Mouse (Mus musculus) adrenal gland, postnatal 36 days (tissue): ENCODE measurements around the gene Lrrc36. TPM values are rescaled to one million over a fixed set of nuclear protein-coding genes. Genes with fewer than 3 reads are reported as not detected.

Experiments used
- DNase-seq, 2 experiments: peaks; one replicate each; pipeline ENCODE4 v3.0.0; 2021; ENCODE audit warnings: mixed read lengths in 1 of 2
- total RNA-seq, 2 experiments: library from RNA; stranded (reverse); gene quantifications; 2 replicates each; pipeline ENCODE4 v1.2.3; 2021

Gene Lrrc36
- total RNA-seq, 2 experiments from 2014 or later = 2.4 to 2.8 TPM

DNA sequence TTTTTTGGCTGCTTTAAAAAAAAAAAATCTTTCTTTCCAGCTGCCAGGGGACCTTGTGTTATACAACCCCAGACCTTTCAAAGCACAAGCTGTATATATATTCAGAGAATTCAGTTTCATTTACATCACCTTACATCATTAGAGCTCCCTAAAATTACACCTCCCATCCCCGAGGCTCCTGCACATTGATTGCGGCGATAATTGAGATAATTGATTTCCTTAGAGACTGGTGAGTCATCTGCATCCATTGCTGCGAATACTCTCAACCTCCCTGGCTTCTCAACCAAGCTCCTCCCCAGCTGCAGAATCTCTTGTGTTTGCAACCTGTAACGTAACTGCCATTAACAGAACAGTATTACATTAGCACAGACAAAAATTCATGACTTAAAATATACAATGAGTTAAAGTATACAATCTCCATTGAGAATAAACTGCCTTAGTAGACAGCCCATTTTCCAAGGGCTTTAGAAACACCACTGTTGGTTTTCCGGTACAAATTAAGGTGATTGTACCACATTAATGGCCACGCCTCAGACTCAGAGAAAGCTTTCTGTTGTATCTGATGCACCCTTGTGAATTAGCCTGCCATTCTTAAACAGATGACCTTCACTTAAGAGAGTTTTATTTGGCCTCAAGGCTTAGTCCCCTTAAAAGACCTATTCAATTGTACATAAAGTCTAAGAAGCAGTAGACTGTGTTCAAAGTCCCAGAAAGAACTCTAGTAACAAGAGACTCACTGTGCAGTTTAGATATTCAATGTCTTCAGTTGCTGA, 18.6 kb downstream of the Lrrc36 start:
- DNase-seq = no peak

DNA sequence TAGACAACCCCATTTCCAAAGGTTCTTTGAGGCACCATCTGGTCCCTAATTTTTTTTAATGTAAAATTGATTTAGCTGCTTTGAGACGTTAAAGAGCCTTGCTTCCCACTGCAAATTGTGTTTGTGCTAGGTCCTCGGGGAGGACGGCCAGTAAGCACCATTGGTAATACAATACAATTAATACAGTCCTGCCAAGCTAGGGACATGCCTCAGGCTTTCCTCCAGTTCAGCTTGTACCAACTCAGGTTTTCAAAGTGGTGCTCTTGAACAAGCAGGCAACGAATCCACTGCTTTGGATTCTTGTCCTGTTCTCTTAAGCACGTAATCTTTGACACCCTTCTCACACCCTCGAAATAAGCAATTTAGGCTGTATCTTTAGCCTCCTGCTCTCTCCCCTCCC, 19.6 kb downstream of the Lrrc36 start:
- no peak for DNase-seq

DNA sequence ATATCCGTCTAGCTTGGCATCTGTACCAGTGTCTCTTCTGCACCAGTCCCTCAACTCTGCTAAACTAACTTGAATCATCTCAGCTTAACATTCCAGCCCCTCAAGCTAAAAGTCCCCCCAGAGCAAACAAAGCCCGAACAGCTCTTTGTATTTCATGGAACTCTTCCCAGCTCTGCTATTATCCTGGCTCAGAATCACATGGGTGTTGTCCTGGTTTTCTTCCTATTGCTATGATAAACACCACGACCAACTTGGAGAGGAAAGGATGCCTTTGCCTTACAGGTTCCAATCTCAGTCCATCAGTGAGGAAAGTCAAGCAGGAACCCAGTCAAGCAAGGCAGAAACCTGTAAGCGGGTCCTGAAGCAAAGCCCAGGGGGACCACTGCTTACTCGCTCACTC, 20.1 kb downstream of the Lrrc36 start:
- DNase-seq = no peak

DNA sequence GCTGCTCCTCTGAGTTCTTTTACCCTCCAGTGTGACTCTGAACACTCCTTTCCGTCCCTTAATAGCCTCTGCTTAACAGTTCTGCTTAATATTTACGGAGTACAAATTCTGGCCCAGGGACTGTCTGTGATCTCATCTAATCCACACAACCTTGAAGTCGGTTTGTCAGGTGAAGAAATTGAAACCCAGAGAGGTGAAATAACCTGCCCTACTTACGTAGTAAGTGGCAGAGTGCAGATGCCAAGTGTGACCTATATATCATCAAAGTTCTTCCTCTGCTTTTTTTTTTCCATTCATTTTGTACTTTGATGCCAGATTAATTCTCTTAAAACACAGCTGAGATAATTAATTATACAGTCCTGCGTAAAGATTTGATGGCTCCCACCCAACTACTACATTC, 20.8 kb downstream of the Lrrc36 start:
- no peak for DNase-seq

DNA sequence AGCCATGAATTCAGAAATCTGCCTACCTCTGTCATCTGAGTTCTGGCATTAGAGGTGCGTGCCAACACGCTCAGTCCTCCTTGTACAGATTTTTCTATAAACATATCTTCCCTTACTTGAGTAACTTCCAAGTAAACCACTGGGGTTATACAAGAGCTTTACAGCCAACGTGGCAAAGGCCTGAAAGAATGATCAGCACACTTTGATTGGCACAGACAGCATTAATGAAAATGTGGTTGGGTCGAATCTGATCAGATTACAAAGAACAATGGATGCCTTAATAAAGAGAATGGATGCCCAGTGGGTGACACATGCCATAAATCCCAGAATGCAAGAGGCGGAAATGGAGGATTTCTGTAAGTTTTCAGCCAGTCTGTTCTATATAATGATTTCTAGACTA, 22.8 kb downstream of the Lrrc36 start:
- DNase-seq = no peak

DNA sequence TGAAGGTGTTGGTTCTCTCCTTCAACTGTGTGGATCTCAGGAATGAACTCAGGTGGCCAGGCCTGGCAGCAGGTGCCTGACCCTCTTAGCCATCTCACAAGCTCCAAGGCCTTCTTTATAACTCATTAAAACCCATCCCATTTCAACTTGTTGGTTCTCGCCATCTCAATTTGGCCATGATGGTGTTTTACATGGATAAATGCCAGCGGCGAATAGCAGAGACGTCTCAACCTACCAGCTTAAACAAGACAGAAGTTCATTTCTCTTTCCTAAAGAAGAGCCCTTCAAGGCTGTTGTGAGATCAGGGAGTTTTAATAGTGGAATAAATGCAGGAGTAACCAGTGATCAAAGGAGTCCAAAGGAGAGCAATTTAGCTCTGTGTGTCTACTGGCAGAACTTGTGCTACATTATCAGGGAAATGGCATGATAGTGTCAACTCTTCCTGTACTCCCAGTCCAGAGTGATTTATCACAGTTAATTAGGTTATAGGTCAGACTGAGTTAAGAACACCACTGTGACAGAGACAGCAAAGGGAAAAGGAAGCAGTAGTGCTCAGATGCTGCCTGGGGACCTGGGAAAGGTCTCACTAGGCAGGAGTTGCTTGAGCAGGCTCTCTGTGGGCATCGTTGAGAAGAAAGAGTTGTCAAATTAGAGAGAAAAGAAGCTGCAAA, 23.8 kb downstream of the Lrrc36 start:
- DNase-seq = no peak

DNA sequence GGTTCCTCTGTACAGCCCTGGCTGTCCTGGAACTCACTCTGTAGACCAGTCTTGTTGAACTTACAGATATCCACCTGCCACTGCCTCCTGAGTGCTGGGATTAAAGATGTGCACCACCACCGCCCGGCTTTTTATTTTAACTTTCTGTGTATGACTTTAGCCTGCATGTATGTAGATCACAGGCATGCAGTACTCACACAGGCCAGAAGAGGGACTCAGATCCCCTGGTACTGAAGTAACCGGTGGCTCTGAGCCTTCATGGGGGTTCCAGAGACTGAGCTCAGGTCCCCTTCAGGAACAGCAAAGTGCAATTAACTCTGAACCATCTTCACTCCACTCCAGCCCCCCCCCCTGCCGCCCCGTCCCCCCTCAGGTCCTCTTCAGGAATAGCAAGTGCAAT, 25.5 kb downstream of the Lrrc36 start:
- DNase-seq = peak; percentile 30 to 49

DNA sequence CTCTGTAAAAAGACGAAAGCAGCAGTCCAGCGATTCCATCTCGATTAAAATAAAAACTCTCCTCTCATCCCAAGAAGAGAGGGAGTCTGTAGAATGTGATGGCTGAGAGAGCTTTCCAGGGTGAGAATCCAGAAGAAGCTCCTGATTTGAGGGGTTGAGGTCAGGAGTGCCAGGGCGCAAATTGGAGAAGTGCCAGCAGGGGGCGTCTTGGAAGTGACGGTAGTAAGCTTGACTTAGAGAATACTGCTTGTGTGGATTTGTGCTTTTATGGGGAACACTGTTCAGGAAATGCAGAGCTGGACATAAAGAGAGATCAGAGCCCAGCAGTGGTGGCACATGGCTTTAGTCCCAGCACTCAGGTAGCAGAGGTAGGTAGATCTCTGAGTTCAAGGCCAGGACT, 28.1 kb downstream of the Lrrc36 start:
- peak; percentile 36 to 52 for DNase-seq

DNA sequence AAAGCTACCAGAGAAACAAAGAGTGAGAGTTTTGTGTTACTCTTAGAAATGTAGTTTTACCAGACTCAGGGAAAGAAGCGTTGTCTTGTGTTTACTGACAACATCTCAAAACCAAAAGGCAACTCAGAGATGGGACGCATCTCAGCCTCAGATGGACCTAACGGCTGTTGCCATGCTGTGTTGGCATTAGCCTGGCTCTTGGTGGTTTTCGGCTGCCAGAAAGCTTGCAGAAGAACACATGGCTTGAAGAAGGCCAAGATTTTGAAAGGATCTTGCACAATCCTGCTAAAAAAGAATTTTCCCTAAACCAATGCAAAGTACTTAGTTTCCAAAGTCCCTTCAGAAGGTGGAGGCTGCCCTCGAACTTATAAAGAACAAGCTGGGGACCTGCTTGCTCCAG, 29.3 kb downstream of the Lrrc36 start:
- DNase-seq = no peak

DNA sequence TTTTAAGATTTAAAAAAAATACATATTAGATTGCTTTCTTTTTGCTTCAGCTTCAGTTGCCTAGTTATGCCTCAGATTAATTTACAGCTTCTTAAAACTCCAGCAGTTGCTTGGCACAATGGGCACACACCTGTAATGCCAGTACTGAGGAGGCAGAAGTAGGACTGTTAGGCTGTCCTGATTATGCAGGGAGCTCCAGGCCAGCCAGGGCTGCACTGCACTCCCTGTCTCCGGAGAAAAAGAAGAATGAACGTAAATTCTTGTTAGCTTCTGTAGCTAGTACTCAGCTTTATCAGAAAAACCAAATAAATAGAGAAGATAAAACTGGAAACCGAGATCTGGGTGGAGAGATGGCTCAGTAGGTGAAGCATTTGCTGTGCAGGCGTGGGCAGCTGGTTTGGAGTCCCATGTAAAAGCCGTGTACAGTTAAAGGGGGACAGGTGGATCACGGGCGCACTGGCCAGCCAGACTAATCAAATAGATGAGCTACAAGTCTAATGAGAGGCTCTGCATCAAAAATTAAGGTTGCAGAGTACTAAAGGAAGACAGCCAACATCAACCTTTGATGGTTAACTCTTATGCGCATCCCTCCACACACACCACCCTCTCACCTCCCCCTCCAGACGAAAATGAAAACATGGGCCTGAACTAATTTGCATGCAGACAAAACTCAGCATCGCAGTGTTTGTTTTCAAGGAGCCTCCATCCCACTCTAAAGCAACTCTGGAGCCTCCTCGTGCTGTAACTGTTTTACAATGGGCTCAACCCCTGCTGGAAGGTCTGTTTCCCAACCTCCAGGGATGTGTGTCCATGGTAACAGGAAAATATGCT, 32.1 kb downstream of the Lrrc36 start:
- no peak for DNase-seq

DNA sequence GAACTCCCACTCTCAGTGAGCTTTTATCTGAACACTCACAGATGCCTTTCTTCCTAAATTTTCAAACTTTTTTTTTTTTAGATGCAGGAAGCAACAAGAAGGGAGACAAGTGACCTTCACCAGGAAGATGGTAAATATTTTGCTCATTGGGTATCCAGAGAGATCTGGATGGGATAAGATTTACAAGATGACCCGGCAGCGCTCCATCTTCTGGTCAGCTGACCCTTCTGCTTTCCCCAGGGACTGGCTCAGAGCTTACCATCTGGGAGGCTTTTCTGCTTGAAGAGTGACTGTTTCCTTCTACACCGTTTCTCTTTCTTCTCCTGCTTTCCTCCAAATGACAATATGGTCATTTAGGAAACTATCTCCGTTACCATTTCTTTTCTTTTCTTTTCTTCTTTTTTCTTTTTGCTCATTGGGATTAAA, 32.8 kb downstream of the Lrrc36 start:
- DNase-seq = no peak

DNA sequence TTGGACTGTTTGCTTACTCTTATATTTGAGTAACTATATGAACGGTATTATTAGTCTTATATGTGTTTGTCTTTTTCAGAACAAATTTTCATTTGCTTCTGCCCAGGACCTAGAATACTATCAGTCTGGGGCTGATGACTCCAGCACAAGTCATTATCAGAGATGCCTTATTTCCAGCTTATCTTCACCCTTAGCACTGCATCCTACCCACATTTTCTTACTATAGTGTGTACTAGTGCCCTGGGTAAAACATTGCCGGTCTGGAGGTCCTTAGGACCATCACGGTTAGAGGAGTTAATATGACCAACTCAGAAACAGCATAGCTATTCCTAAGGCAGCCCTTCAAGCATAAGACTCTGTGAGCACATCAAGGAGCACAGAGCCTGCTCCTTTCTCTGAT, 34.8 kb downstream of the Lrrc36 start:
- no peak for DNase-seq

DNA sequence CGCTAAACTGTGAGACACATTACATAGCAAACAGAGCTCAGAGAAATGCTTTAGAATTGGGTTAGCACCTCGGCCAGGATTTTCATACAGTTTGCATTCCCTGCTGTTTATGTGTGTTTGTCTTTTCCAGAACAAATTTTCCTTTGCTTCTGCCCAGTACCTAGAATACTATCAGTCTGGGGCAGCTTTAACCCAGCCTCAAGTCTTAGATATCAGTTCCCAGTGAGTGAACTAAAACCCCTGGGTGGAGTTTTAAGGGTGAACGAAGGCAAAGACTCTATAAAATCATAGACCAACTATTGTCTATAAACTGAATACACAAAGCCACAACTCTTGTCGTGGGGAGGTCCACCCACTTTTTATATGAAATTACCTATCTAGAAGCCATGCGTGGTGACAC, 35.2 kb downstream of the Lrrc36 start:
- DNase-seq = no peak

DNA sequence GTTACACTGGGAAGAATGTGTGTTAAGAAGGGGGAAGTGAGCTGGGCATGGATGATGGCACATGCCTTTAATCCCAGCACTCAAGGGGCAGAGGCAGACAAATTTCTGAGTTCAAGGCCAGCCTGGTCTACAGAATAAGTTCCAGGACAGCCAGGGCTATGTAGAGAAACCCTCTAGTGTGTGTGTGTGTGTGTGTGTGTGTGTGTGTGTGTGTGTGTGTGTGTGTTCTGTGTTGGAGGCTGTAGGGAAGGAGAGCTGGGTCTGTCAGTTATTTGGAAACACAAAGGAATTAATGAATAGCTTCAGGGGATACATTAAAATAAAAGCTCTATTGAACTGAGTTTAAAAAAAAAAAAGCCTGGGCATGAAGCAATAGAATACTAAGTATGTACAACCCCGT, 37.6 kb downstream of the Lrrc36 start:
- no peak for DNase-seq

DNA sequence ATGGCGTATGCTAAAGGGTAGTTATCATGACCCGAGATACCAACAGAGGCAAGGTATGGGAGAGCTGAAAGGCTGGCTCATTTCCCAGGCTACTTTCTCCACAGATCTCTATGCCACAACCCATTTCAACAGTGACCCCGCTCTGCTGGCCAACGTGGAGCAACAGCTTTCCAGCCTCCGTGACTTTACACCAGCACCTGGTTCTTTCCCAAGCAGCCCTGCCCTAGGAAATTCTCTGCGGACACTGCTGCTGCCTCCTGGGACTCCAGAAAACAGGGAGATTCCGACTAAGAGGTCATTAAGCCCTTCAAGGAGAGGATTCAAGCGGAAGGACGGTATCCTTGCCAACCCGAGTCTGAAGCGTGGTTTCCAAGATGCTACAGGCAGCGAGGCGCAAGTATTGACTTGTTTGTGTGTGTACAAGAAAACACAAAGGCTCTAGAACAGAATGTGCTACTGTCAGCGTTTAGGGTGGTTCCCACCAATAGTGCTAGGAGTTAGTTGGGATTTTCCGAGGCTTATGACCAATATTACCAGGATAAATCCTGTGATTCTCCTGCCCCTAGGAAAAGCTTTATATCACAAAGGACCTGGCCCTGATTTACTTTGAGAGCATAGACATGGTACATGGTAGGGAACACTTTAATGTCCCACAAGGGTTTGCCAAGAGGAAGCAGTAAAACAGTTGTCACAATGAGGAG, 38.7 kb downstream of the Lrrc36 start:
- DNase-seq = peak in 1 of 2 experiments; percentile 19

DNA sequence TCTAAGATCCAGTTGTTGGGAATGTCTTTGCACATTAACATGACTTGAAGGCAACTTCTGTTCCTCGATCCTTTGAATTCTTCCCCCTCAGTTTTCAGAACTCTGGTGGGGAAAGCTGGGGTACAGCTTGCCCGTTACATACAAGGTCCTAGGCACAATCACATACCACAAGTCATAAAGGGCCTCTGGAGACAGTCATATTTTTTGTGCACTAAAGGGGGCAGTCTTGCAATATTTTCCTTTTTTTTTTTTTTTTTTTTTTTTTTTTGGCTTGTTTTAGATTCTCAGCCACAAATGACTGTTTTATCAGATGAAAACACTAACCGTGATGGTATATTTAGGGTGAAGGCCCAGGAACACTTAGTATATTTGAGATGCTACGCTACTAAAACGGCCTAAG, 39.9 kb downstream of the Lrrc36 start:
- no peak for DNase-seq

DNA sequence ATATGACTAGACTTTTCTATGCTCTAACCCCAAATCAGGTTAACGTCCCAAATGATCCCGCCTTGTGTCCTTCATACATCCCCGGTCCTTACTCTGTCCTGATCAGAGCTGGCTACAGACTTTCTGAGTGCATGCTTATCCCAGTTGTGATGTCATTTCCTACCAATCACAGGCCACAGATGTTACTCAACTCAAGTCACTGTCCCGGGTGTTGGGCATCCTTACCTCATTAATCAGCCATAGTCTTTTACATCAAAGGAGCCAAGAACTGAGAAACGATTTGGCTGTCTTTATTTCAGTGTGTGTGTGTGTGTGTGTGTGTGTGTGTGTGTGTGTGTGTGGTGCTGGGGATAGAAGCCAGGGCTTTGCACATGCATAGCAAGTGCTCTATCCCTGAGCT, 40.7 kb downstream of the Lrrc36 start:
- peak in 1 of 2 experiments; percentile 20 for DNase-seq

DNA sequence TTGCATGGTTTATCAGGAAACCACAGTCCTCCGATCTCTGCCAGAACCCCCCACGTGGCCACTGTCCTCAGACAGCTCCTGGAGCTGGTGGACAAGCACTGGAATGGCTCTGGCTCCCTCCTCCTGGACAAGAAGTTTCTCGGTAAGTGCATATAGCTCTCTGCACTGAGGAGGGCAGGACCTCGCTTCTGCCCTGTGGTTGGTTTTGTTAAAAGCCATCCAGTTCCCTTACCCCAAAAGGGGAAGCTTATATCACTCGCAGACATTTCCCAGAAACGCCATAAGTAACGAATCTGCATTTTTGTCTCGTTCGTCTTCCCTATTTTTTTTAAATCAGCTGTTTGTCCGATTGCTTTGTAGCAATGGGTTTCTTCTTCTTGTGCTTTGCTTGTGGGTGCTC, 41.8 kb downstream of the Lrrc36 start:
- DNase-seq = no peak

DNA sequence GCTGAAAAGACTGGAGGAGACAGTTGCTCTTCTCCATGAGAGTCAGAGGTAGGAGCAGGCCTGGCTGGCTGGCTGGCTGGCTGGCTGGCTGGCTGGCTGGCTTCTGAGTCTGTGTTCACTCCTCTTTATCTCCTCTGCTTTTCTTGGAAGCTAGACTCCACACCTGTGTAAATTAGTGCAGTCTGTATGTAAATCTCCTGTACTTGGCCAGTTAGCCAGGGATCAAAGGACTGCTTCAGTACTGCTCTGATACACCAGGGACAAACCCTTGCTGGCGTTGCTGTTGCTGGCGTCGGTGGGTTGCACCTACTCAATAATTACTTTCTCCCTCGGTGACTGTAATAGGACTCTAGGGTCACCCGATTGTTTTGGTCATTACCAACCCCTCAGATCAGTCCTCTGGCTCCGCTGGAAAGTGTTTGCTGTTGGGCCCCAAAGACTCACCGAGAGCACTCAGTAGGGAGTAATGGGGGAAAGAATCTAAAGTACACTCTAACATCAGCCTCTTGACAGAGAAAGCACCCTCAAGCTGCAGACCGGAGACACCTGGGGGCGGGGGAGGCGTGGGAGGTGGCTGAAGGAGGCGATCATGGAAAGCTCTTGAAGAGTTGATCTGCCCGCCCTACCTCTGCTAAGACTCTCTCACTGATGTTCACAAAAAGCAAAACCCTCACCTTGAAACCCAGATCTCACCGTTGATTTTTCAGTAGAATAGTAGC, 47.9 kb downstream of the Lrrc36 start:
- no peak for DNase-seq

DNA sequence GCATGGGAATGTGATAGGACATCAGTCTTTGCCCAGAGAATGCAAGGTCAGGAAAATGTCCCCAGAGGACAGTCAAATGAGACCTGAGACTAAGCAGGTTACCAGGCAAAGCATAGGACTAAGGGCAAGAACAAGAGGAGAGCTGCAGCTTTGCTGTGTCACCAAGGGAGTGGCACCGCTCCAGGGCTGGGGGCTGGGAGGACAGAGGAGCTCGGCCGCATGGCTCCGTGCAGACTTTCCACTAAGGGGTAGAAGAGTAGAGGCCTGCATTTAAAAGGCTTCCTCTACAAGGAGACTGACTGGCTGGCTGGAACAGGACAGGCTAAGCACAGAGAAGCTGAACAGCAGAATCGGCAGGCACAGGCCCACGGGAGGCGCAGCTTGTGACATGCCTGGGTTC, 51.2 kb downstream of the Lrrc36 start:
- no peak for DNase-seq

DNA sequence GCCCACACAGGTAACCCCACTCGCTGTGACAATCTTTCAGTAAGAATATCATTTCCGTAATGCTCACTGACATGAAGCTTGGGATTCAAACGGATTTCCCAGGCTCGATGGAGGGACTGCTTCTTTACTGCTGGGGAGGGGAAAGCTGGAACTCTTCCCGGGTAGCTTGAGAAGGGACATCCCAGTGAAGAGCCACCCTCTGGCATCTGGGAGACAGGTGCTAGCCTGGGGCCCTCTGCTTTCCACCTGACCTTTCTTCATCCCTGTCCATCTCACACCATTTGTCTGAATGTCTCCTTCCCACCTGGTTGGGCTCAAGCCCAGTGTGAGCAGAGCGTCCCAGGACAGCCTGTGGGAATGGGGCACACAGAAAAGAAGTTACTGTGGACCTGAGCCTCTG, 52.9 kb downstream of the Lrrc36 start:
- no peak for DNase-seq
